Mouse (Mus musculus): ENCODE measurements around the gene Ralgapa1. TPM values are rescaled to one million over a fixed set of nuclear protein-coding genes. Genes with fewer than 3 reads are reported as not detected.
"Not testable (repeated sequence)": the region's sequence is repeated elsewhere in the genome, so short reads cannot be mapped to it uniquely, and the experiment has no call there.

Gene Ralgapa1
- polyA plus RNA-seq, 1 experiment from 2014 or later = 6.6 TPM

- Histone ChIP-seq H3K4me2 (ENCODE audit: low read depth, low read length) (no peak overlapping the region), H3K27ac (ENCODE audit: low read length) (no peak overlapping the region), H3K4me3 (ENCODE audit: low read length) (no peak overlapping the region), H3K36me3 (ENCODE audit: control insufficient read depth, insufficient read depth, low read length) (no peaks in the 10 kb centered on the region), H3K27me3 (replicated peaks; ENCODE audit: control insufficient read depth, insufficient read depth, low read length) (no peaks in the 10 kb centered on the region), H3K9me3 (ENCODE audit: control insufficient read depth, low read length) (no peaks in the 10 kb centered on the region), H3K4me1 (ENCODE audit: control insufficient read depth, insufficient read depth, low read length) (no peaks in the 10 kb centered on the region), H3K9ac (ENCODE audit: low read depth, low read length) (no peak overlapping the region)
- ATAC-seq = no peak
- WGBS = 81% methylated on average over 2 of the region's 2 CpGs
These were observed 200.6 kb downstream of the Ralgapa1 start for GRCm38 (mm10) chr12:55620321-55620720.

GRCm38 (mm10) chr12:55610812-55611211, 210.2 kb downstream of the Ralgapa1 start:
- H3K27ac ChIP-seq (ENCODE audit: low read length) = no peak overlapping the region
- H3K36me3 ChIP-seq (ENCODE audit: control insufficient read depth, insufficient read depth, low read length) = no peaks in the 10 kb centered on the region
- no peaks in the 10 kb centered on the region for H3K4me1 ChIP-seq (ENCODE audit: control insufficient read depth, insufficient read depth, low read length)
- H3K27me3 ChIP-seq (replicated peaks; ENCODE audit: control insufficient read depth, insufficient read depth, low read length) = no peaks in the 10 kb centered on the region
- no peak for ATAC-seq
- H3K9ac ChIP-seq (ENCODE audit: low read depth, low read length) = no peak overlapping the region
- whole genome bisulfite sequencing = 59% methylated on average over 2 of the region's 2 CpGs
- H3K4me2 ChIP-seq (ENCODE audit: low read depth, low read length) = no peak overlapping the region
- H3K4me3 ChIP-seq (ENCODE audit: low read length) = no peak overlapping the region
- no peaks in the 10 kb centered on the region for H3K9me3 ChIP-seq (ENCODE audit: control insufficient read depth, low read length)

GRCm38 (mm10) chr12:55607902-55608301, 213.1 kb downstream of the Ralgapa1 start:
- no peak for ATAC-seq
- H3K27me3 ChIP-seq (replicated peaks; ENCODE audit: control insufficient read depth, insufficient read depth, low read length) = no peaks in the 10 kb centered on the region
- H3K4me1 ChIP-seq (ENCODE audit: control insufficient read depth, insufficient read depth, low read length) = no peaks in the 10 kb centered on the region
- WGBS = 40% methylated on average over 4 of the region's 4 CpGs
- no peak overlapping the region for H3K9ac ChIP-seq (ENCODE audit: low read depth, low read length)
- no peaks in the 10 kb centered on the region for H3K36me3 ChIP-seq (ENCODE audit: control insufficient read depth, insufficient read depth, low read length)
- no peak overlapping the region for H3K27ac ChIP-seq (ENCODE audit: low read length)
- H3K9me3 ChIP-seq (ENCODE audit: control insufficient read depth, low read length) = no peaks in the 10 kb centered on the region
- H3K4me2 ChIP-seq (ENCODE audit: low read depth, low read length) = no peak overlapping the region
- H3K4me3 ChIP-seq (ENCODE audit: low read length) = no peak overlapping the region

GRCm38 (mm10) chr12:55604411-55604810, 216.6 kb downstream of the Ralgapa1 start:
- 67% methylated on average over 3 of the region's 3 CpGs for WGBS
- H3K9ac ChIP-seq (ENCODE audit: low read depth, low read length) = no peak overlapping the region
- H3K4me1 ChIP-seq (ENCODE audit: control insufficient read depth, insufficient read depth, low read length) = peaks cover 11% of the 10 kb centered on the region
- no peaks in the 10 kb centered on the region for H3K9me3 ChIP-seq (ENCODE audit: control insufficient read depth, low read length)
- ATAC-seq = no peak
- H3K36me3 ChIP-seq (ENCODE audit: control insufficient read depth, insufficient read depth, low read length) = no peaks in the 10 kb centered on the region
- peaks cover 17% of the 10 kb centered on the region for H3K27me3 ChIP-seq (replicated peaks; ENCODE audit: control insufficient read depth, insufficient read depth, low read length)
- H3K4me3 ChIP-seq (ENCODE audit: low read length) = no peak overlapping the region
- no peak overlapping the region for H3K4me2 ChIP-seq (ENCODE audit: low read depth, low read length)
- H3K27ac ChIP-seq (ENCODE audit: low read length) = no peak overlapping the region

GRCm38 (mm10) chr12:55600503-55600994, 220.4 kb downstream of the Ralgapa1 start:
- WGBS = 4% methylated on average over 42 of the region's 42 CpGs
- no peak overlapping the region for H3K9ac ChIP-seq (ENCODE audit: low read depth, low read length)
- no peaks in the 10 kb centered on the region for H3K36me3 ChIP-seq (ENCODE audit: control insufficient read depth, insufficient read depth, low read length)
- H3K4me1 ChIP-seq (ENCODE audit: control insufficient read depth, insufficient read depth, low read length) = peaks cover 17% of the 10 kb centered on the region
- no peak overlapping the region for H3K27ac ChIP-seq (ENCODE audit: low read length)
- H3K4me2 ChIP-seq (ENCODE audit: low read depth, low read length) = peak overlapping the region; percentile 93
- 0 out of 2 replicates have a peak overlapping the region, but pooled peaks have one; percentile 9 for H3K4me3 ChIP-seq (ENCODE audit: low read length)
- no peak; the same call in 1 of the 2 replicates for ATAC-seq
- peaks cover 35% of the 10 kb centered on the region for H3K27me3 ChIP-seq (replicated peaks; ENCODE audit: control insufficient read depth, insufficient read depth, low read length)
- H3K9me3 ChIP-seq (ENCODE audit: control insufficient read depth, low read length) = no peaks in the 10 kb centered on the region

- H3K4me3 ChIP-seq (ENCODE audit: low read length) = peak overlapping the region; percentile 53
- ATAC-seq = peak; percentile 90
- peak overlapping the region; percentile 93 for H3K4me2 ChIP-seq (ENCODE audit: low read depth, low read length)
- peaks cover 35% of the 10 kb centered on the region for H3K27me3 ChIP-seq (replicated peaks; ENCODE audit: control insufficient read depth, insufficient read depth, low read length)
- no peak overlapping the region for H3K9ac ChIP-seq (ENCODE audit: low read depth, low read length)
- WGBS = 1% methylated on average over 90 of the region's 109 CpGs
- H3K9me3 ChIP-seq (ENCODE audit: control insufficient read depth, low read length) = no peaks in the 10 kb centered on the region
- H3K4me1 ChIP-seq (ENCODE audit: control insufficient read depth, insufficient read depth, low read length) = peaks cover 17% of the 10 kb centered on the region
- H3K36me3 ChIP-seq (ENCODE audit: control insufficient read depth, insufficient read depth, low read length) = no peaks in the 10 kb centered on the region
- no peak overlapping the region for H3K27ac ChIP-seq (ENCODE audit: low read length)
These were observed 221.1 kb downstream of the Ralgapa1 start for GRCm38 (mm10) chr12:55599639-55600502.

- under 1% methylated on average over 77 of the region's 77 CpGs for WGBS
- peaks cover 35% of the 10 kb centered on the region for H3K27me3 ChIP-seq (replicated peaks; ENCODE audit: control insufficient read depth, insufficient read depth, low read length)
These were observed 221.9 kb downstream of the Ralgapa1 start, which contains the start of gene Insm2 for GRCm38 (mm10) chr12:55598887-55599561. Insm2 (plus strand) TSS chr12:55599427.

GRCm38 (mm10) chr12:55598537-55598886, 222.5 kb downstream of the Ralgapa1 start:
- Histone ChIP-seq H3K9me3 (ENCODE audit: control insufficient read depth, low read length) (no peaks in the 10 kb centered on the region), H3K36me3 (ENCODE audit: control insufficient read depth, insufficient read depth, low read length) (no peaks in the 10 kb centered on the region), H3K4me3 (ENCODE audit: low read length) (peak overlapping the region; percentile 53; the same call in 1 of the 2 replicates), H3K27me3 (replicated peaks; ENCODE audit: control insufficient read depth, insufficient read depth, low read length) (peaks cover 35% of the 10 kb centered on the region), H3K4me2 (ENCODE audit: low read depth, low read length) (peak overlapping the region; percentile 93), H3K4me1 (ENCODE audit: control insufficient read depth, insufficient read depth, low read length) (peaks cover 17% of the 10 kb centered on the region), H3K9ac (ENCODE audit: low read depth, low read length) (no peak overlapping the region), H3K27ac (ENCODE audit: low read length) (no peak overlapping the region)
- WGBS = 6% methylated on average over 7 of the region's 7 CpGs
- no peak for ATAC-seq

More at GRCm38 (mm10) chr12:55598887-55599561, 221.9 kb downstream of the Ralgapa1 start, which contains the start of gene Insm2:
- no peaks in the 10 kb centered on the region for H3K9me3 ChIP-seq (ENCODE audit: control insufficient read depth, low read length)
- H3K9ac ChIP-seq (ENCODE audit: low read depth, low read length) = no peak within 1 kb of the TSS
- H3K4me1 ChIP-seq (ENCODE audit: control insufficient read depth, insufficient read depth, low read length) = peaks cover 17% of the 10 kb centered on the region
- no peaks in the 10 kb centered on the region for H3K36me3 ChIP-seq (ENCODE audit: control insufficient read depth, insufficient read depth, low read length)
- peak within 1 kb of the TSS; percentile 93 for H3K4me2 ChIP-seq (ENCODE audit: low read depth, low read length)
- H3K4me3 ChIP-seq (ENCODE audit: low read length) = peak within 1 kb of the TSS; percentile 53
- no peak within 1 kb of the TSS for H3K27ac ChIP-seq (ENCODE audit: low read length)
- ATAC-seq = peak; percentile 73

- H3K4me1 ChIP-seq (ENCODE audit: control insufficient read depth, insufficient read depth, low read length); H3K27ac ChIP-seq (ENCODE audit: low read length); H3K36me3 ChIP-seq (ENCODE audit: control insufficient read depth, insufficient read depth, low read length); H3K9me3 ChIP-seq (ENCODE audit: control insufficient read depth, low read length); H3K4me3 ChIP-seq (ENCODE audit: low read length); H3K4me2 ChIP-seq (ENCODE audit: low read depth, low read length); H3K9ac ChIP-seq (ENCODE audit: low read depth, low read length); ATAC-seq; H3K27me3 ChIP-seq (replicated peaks; ENCODE audit: control insufficient read depth, insufficient read depth, low read length): not testable (repeated sequence)
- WGBS = 59% methylated on average over 9 of the region's 9 CpGs
These were observed 234.0 kb downstream of the Ralgapa1 start for GRCm38 (mm10) chr12:55586936-55587335.

Measured in intestine, embryonic 16.5 days (tissue).